Mouse (Mus musculus) midbrain, embryonic 10.5 days (tissue): ENCODE measurements at regions not wholly inside any gene's neighbourhood (a gene's known extent, or its start where the extent isn't known, plus 50 kb on each side); places are given as distances from the start of the nearest gene placed in this dataset.

Experiments used
- DNase-seq: peaks from one replicate; pipeline ENCODE4 v3.0.0-alpha.2; 2017; ENCODE audit warnings: low spot score
- H3K27ac ChIP-seq: fragments of 300-500 bp; sonication (generic); replicated peaks from 2 replicates; pipeline ENCODE4 v1.5.1; 2016; ENCODE audit warnings: mild to moderate bottlenecking
- H3K27me3 ChIP-seq: fragments of 300-500 bp; sonication (generic); 2 replicates; pipeline ENCODE4 v1.6.1; 2016; ENCODE audit warnings: low read depth, mild to moderate bottlenecking; ENCODE audit not compliant: poor library complexity, severe bottlenecking
- H3K36me3 ChIP-seq: fragments of 300-500 bp; sonication (generic); 2 replicates; pipeline ENCODE4 v1.6.1; 2016; ENCODE audit warnings: mild to moderate bottlenecking, moderate library complexity
- H3K4me1 ChIP-seq: fragments of 300-500 bp; sonication (generic); 2 replicates; pipeline ENCODE4 v1.6.1; 2016
- H3K4me3 ChIP-seq: fragments of 300-500 bp; sonication (generic); 2 replicates; pipeline ENCODE4 v1.5.1; 2016; ENCODE audit warnings: mild to moderate bottlenecking, moderate library complexity
- H3K9me3 ChIP-seq: fragments of 300-500 bp; sonication (generic); replicated peaks from 2 replicates; pipeline ENCODE4 v1.6.1; 2016; ENCODE audit warnings: mild to moderate bottlenecking
- WGBS: fragments of 180-500 bp; shearing (Covaris S2); methylation state at CpG from one replicate; pipeline ENCODE4 v1.1.7; 2016; 5-methylcytosine and 5-hydroxymethylcytosine counted together

GRCm38 (mm10) chr8:109012655-109013054, 481.2 kb upstream of the Pmfbp1 start:
- no peaks in the 10 kb centered on the region for H3K27me3 ChIP-seq
- no peaks in the 10 kb centered on the region for H3K9me3 ChIP-seq
- no peak overlapping the region for H3K4me3 ChIP-seq
- no peak for DNase-seq
- peak overlapping the region; percentile 63 for H3K27ac ChIP-seq
- 31% methylated on average over 8 of the region's 8 CpGs for WGBS
- H3K36me3 ChIP-seq: no peaks in the 10 kb centered on the region
- peaks cover 17% of the 10 kb centered on the region for H3K4me1 ChIP-seq

GRCm38 (mm10) chr8:109013577-109013976, 480.2 kb upstream of the Pmfbp1 start:
- H3K9me3 ChIP-seq: no peaks in the 10 kb centered on the region
- no peak overlapping the region for H3K4me3 ChIP-seq
- WGBS: 57% methylated on average over 7 of the region's 7 CpGs
- no peak overlapping the region for H3K27ac ChIP-seq
- H3K36me3 ChIP-seq: no peaks in the 10 kb centered on the region
- no peaks in the 10 kb centered on the region for H3K27me3 ChIP-seq
- peaks cover 14% of the 10 kb centered on the region for H3K4me1 ChIP-seq
- DNase-seq: no peak

GRCm38 (mm10) chr8:109014746-109015145, 479.1 kb upstream of the Pmfbp1 start:
- DNase-seq: peak; percentile 55

GRCm38 (mm10) chr8:109019565-109019964, 474.3 kb upstream of the Pmfbp1 start:
- 88% methylated on average over 7 of the region's 7 CpGs for WGBS
- Histone ChIP-seq H3K9me3 (no peaks in the 10 kb centered on the region), H3K36me3 (no peaks in the 10 kb centered on the region), H3K27ac (no peak overlapping the region), H3K4me3 (no peak overlapping the region), H3K4me1 (no peaks in the 10 kb centered on the region), H3K27me3 (no peaks in the 10 kb centered on the region)
- DNase-seq: no peak

More at GRCm38 (mm10) chr8:109014746-109015145, 479.1 kb upstream of the Pmfbp1 start:
- 70% methylated on average over 7 of the region's 7 CpGs for WGBS
- H3K4me1 ChIP-seq: peaks cover 14% of the 10 kb centered on the region
- H3K27ac ChIP-seq: no peak overlapping the region
- H3K27me3 ChIP-seq: no peaks in the 10 kb centered on the region
- no peaks in the 10 kb centered on the region for H3K36me3 ChIP-seq
- no peaks in the 10 kb centered on the region for H3K9me3 ChIP-seq
- H3K4me3 ChIP-seq: no peak overlapping the region

GRCm38 (mm10) chr8:109020102-109020501, 473.7 kb upstream of the Pmfbp1 start:
- WGBS: 93% methylated on average over 4 of the region's 4 CpGs
- Histone ChIP-seq H3K27ac (no peak overlapping the region), H3K36me3 (no peaks in the 10 kb centered on the region), H3K9me3 (no peaks in the 10 kb centered on the region), H3K4me3 (no peak overlapping the region), H3K27me3 (no peaks in the 10 kb centered on the region), H3K4me1 (no peaks in the 10 kb centered on the region)
- DNase-seq: no peak

GRCm38 (mm10) chr8:109027923-109028322, 465.9 kb upstream of the Pmfbp1 start:
- no peaks in the 10 kb centered on the region for H3K9me3 ChIP-seq
- 93% methylated on average over 8 of the region's 8 CpGs for WGBS
- no peak overlapping the region for H3K27ac ChIP-seq
- no peaks in the 10 kb centered on the region for H3K27me3 ChIP-seq
- no peaks in the 10 kb centered on the region for H3K4me1 ChIP-seq
- DNase-seq: no peak
- H3K4me3 ChIP-seq: no peak overlapping the region
- H3K36me3 ChIP-seq: no peaks in the 10 kb centered on the region

- no peaks in the 10 kb centered on the region for H3K4me1 ChIP-seq
- no peak overlapping the region for H3K4me3 ChIP-seq
- H3K36me3 ChIP-seq: no peaks in the 10 kb centered on the region
- no peak overlapping the region for H3K27ac ChIP-seq
- H3K9me3 ChIP-seq: peaks cover 9% of the 10 kb centered on the region
- H3K27me3 ChIP-seq: no peaks in the 10 kb centered on the region
- DNase-seq: no peak
- 91% methylated on average over 4 of the region's 4 CpGs for WGBS
These were observed 440.2 kb upstream of the Pmfbp1 start for GRCm38 (mm10) chr8:109053608-109054007.

- Histone ChIP-seq H3K27ac (no peak overlapping the region), H3K27me3 (no peaks in the 10 kb centered on the region), H3K36me3 (no peaks in the 10 kb centered on the region), H3K4me3 (no peak overlapping the region), H3K9me3 (no peaks in the 10 kb centered on the region), H3K4me1 (peaks cover 8% of the 10 kb centered on the region)
- WGBS: 85% methylated on average over 5 of the region's 5 CpGs
- no peak for DNase-seq
These were observed 434.7 kb upstream of the Pmfbp1 start for GRCm38 (mm10) chr8:109059152-109059551.

- DNase-seq: no peak
These were observed 431.5 kb upstream of the Pmfbp1 start for GRCm38 (mm10) chr8:109062376-109062775.

GRCm38 (mm10) chr8:109073715-109074114, 420.1 kb upstream of the Pmfbp1 start:
- peaks cover 7% of the 10 kb centered on the region for H3K4me1 ChIP-seq
- H3K27ac ChIP-seq: no peak overlapping the region
- no peaks in the 10 kb centered on the region for H3K27me3 ChIP-seq
- DNase-seq: no peak
- WGBS: 95% methylated on average over 4 of the region's 4 CpGs
- no peaks in the 10 kb centered on the region; the same call in 1 of the 2 replicates for H3K9me3 ChIP-seq
- no peak overlapping the region for H3K4me3 ChIP-seq
- H3K36me3 ChIP-seq: no peaks in the 10 kb centered on the region

More at GRCm38 (mm10) chr8:109062376-109062775, 431.5 kb upstream of the Pmfbp1 start:
- H3K4me1 ChIP-seq: peaks cover 8% of the 10 kb centered on the region
- H3K4me3 ChIP-seq: no peak overlapping the region
- H3K27me3 ChIP-seq: no peaks in the 10 kb centered on the region
- no peak overlapping the region for H3K27ac ChIP-seq
- H3K36me3 ChIP-seq: no peaks in the 10 kb centered on the region
- no peaks in the 10 kb centered on the region; the same call in 1 of the 2 replicates for H3K9me3 ChIP-seq

- Histone ChIP-seq H3K27ac (peak overlapping the region; percentile 7; the same call in 1 of the 2 replicates), H3K4me3 (peak overlapping the region; percentile 52), H3K4me1 (peaks cover 7% of the 10 kb centered on the region), H3K27me3 (no peaks in the 10 kb centered on the region), H3K9me3 (no peaks in the 10 kb centered on the region; the same call in 1 of the 2 replicates), H3K36me3 (no peaks in the 10 kb centered on the region)
- 11% methylated on average over 12 of the region's 12 CpGs for WGBS
- DNase-seq: peak; percentile 61
These were observed 418.8 kb upstream of the Pmfbp1 start for GRCm38 (mm10) chr8:109075006-109075405.

- 69% methylated on average over 6 of the region's 6 CpGs for WGBS
- H3K4me3 ChIP-seq: no peak overlapping the region
These were observed 414.6 kb upstream of the Pmfbp1 start for GRCm38 (mm10) chr8:109079223-109079622.

GRCm38 (mm10) chr8:109081295-109081694, 412.5 kb upstream of the Pmfbp1 start:
- no peaks in the 10 kb centered on the region for H3K27me3 ChIP-seq
- no peak overlapping the region for H3K27ac ChIP-seq
- H3K4me1 ChIP-seq: no peaks in the 10 kb centered on the region
- H3K9me3 ChIP-seq: no peaks in the 10 kb centered on the region; the same call in 1 of the 2 replicates
- no peaks in the 10 kb centered on the region for H3K36me3 ChIP-seq
- 90% methylated on average over 5 of the region's 5 CpGs for WGBS
- H3K4me3 ChIP-seq: no peak overlapping the region
- no peak for DNase-seq

More at GRCm38 (mm10) chr8:109079223-109079622, 414.6 kb upstream of the Pmfbp1 start:
- Histone ChIP-seq H3K9me3 (no peaks in the 10 kb centered on the region; the same call in 1 of the 2 replicates), H3K4me1 (peaks cover 7% of the 10 kb centered on the region), H3K27ac (no peak overlapping the region), H3K36me3 (no peaks in the 10 kb centered on the region), H3K27me3 (no peaks in the 10 kb centered on the region)
- DNase-seq: no peak

- no peaks in the 10 kb centered on the region for H3K9me3 ChIP-seq
- H3K4me3 ChIP-seq: no peak overlapping the region
- H3K4me1 ChIP-seq: no peaks in the 10 kb centered on the region
- DNase-seq: no peak
- no peak overlapping the region for H3K27ac ChIP-seq
- H3K27me3 ChIP-seq: no peaks in the 10 kb centered on the region
- WGBS: 97% methylated on average over 7 of the region's 7 CpGs
- no peaks in the 10 kb centered on the region for H3K36me3 ChIP-seq
These were observed 408.7 kb upstream of the Pmfbp1 start for GRCm38 (mm10) chr8:109085134-109085533.
